Mouse (Mus musculus) midbrain, embryonic 15.5 days (tissue): Measurements from ENCODE around the gene Ttbk2. TPM values are rescaled to one million over a fixed set of nuclear protein-coding genes. Genes with fewer than 3 reads are reported as not detected.
A peak's percentile ranks its signal among the peaks of the same experiment; 100 is the strongest.

Experiments
- ATAC-seq: fragments of 200-750 bp; cut with Nextera tagmentation; replicated peaks from 2 replicates; pipeline ENCODE4 v1.8.0; 2017; ENCODE audit warnings: moderate TSS enrichment
- H3K27ac ChIP-seq: fragments of 300-500 bp; sonication (generic); 2 replicates; pipeline ENCODE4 v1.5.1; 2015; ENCODE audit warnings: mild to moderate bottlenecking, inconsistent platforms
- H3K27me3 ChIP-seq: fragments of 300-500 bp; sonication (generic); replicated peaks from 2 replicates; pipeline ENCODE4 v1.6.1; 2015; ENCODE audit warnings: inconsistent platforms
- H3K36me3 ChIP-seq: fragments of 300-500 bp; sonication (generic); replicated peaks from 2 replicates; pipeline ENCODE4 v1.6.1; 2015; ENCODE audit warnings: inconsistent platforms
- H3K4me1 ChIP-seq: fragments of 300-500 bp; sonication (generic); 2 replicates; pipeline ENCODE4 v1.6.1; 2015; ENCODE audit warnings: inconsistent platforms
- H3K4me2 ChIP-seq: fragments of 300-500 bp; sonication (generic); 2 replicates; pipeline ENCODE4 v1.6.1; 2015; ENCODE audit warnings: inconsistent platforms, mild to moderate bottlenecking, moderate library complexity
- H3K4me3 ChIP-seq: fragments of 300-500 bp; sonication (generic); 2 replicates; pipeline ENCODE4 v1.5.1; 2015; ENCODE audit warnings: mild to moderate bottlenecking, inconsistent platforms
- H3K9ac ChIP-seq: fragments of 300-500 bp; sonication (generic); 2 replicates; pipeline ENCODE4 v1.6.1; 2015; ENCODE audit warnings: mild to moderate bottlenecking, inconsistent platforms
- H3K9me3 ChIP-seq: fragments of 300-500 bp; sonication (generic); 2 replicates; pipeline ENCODE4 v1.6.1; 2016; ENCODE audit warnings: inconsistent platforms
- WGBS: fragments of 180-500 bp; shearing (Covaris S2); methylation state at CpG from one replicate; pipeline ENCODE4 v1.1.7; 2015; ENCODE audit warnings: mixed read lengths; 5-methylcytosine and 5-hydroxymethylcytosine counted together
- polyA plus RNA-seq: library from polyadenylated mRNA; unstranded; fragments of >200 nt; fragmentation: Nextera tagmentation; extraction: Ambion mirVana; gene quantifications from 2 replicates; pipeline ENCODE4 v1.2.1, GENCODE M21; 2015

Ttbk2 gene
- polyA plus RNA-seq, 1 experiment from 2014 or later: 12.3 TPM

- peak overlapping the region; percentile 79 for H3K4me2 ChIP-seq
- no peaks in the 10 kb centered on the region for H3K9me3 ChIP-seq
- peak overlapping the region; percentile 95 for H3K27ac ChIP-seq
- peaks cover 11% of the 10 kb centered on the region; the same call in 1 of the 2 replicates for H3K36me3 ChIP-seq
- 0% methylated on average over 61 of the region's 61 CpGs for WGBS
- H3K4me1 ChIP-seq: peaks cover 32% of the 10 kb centered on the region
- no peaks in the 10 kb centered on the region for H3K27me3 ChIP-seq
- H3K9ac ChIP-seq: peak overlapping the region; percentile 91
- peak; percentile 99 for ATAC-seq
- peak overlapping the region; percentile 90 for H3K4me3 ChIP-seq
Measured at GRCm38 (mm10) chr2:120731167-120731862, 119.1 kb downstream of the Ttbk2 start.

DNA sequence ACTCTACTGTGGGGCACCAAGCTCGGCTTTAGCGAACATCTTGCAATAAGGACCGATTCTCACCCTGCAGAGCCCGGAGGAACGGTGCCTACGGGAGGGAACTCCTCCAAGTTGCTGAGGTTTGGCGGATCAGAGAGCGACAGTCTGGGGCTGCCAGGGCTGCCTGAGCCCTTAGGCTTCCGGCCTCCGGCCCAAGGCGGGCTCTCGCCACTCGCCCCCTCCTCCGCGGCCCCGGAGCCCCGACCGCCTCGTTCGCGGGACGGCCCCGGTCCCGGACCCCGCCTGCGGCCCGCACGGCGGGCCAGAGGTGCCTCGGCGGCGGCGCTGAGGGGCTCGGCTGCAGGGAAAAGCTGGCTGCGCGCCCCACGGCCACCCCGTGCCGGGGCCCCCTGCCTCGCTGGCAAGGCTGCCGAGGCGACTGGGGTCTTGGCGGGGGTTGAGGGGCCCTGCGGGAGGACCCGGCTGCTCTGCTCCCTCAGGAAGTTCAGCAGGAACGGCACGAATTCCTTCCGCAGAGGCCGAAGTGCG is 119.7 kb downstream of the Ttbk2 start:
- no peaks in the 10 kb centered on the region for H3K9me3 ChIP-seq
- WGBS: under 1% methylated on average over 50 of the region's 50 CpGs
- peaks cover 32% of the 10 kb centered on the region for H3K4me1 ChIP-seq
- peak overlapping the region; percentile 95 for H3K27ac ChIP-seq
- peak overlapping the region; percentile 79 for H3K4me2 ChIP-seq
- H3K4me3 ChIP-seq: peak overlapping the region; percentile 90
- peak; percentile 54 for ATAC-seq
- peak overlapping the region; percentile 91 for H3K9ac ChIP-seq
- peaks cover 12% of the 10 kb centered on the region; the same call in 1 of the 2 replicates for H3K36me3 ChIP-seq
- no peaks in the 10 kb centered on the region for H3K27me3 ChIP-seq

DNA sequence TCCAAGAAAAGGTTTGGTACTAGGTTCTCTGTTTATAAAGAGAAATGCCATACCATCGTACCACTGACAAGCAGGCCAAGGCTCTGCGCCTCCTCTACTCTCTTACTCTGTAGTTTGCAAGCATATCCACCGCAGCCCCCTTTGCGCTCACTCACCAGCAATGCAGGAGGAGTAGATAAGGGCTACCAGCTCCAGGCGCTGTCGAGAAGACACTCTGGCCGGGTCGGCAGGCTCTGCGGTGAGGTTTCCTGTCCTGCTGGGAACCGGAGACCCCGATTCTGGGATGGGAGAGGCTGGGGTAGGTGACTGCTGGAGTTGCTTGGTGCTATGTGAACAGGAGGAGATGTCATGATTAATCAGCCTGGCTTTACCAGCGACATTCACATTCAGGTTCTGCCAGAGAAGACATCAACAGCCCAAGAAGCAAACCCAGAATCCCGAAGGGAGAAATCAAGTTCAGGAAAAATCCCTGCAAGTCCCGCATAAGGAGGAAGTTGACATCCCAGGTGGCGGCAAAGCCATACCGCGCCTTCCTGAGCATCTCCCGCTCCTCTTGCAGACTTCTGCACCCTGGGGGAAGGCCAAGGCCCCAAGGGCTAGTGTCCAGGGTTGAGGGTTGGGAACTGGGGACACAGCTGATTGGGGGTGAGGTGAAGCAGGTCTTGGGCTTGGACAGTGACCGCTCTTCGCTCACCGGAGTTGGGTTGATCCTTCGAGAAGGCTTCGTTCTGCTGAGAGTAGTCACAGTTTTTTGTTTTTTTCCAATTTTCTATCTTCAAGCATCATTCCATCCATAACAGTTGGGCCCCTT is 120.4 kb downstream of the Ttbk2 start:
- H3K9me3 ChIP-seq: no peaks in the 10 kb centered on the region
- H3K9ac ChIP-seq: peak overlapping the region; percentile 91
- ATAC-seq: no peak
- H3K27ac ChIP-seq: peak overlapping the region; percentile 95; the same call in 1 of the 2 replicates
- peak overlapping the region; percentile 79 for H3K4me2 ChIP-seq
- H3K27me3 ChIP-seq: no peaks in the 10 kb centered on the region
- H3K36me3 ChIP-seq: peaks cover 20% of the 10 kb centered on the region; the same call in 1 of the 2 replicates
- peaks cover 32% of the 10 kb centered on the region for H3K4me1 ChIP-seq
- peak overlapping the region; percentile 90 for H3K4me3 ChIP-seq
- 9% methylated on average over 23 of the region's 23 CpGs for WGBS

GRCm38 (mm10) chr2:120724176-120724575 is 126.2 kb downstream of the Ttbk2 start:
- H3K36me3 ChIP-seq: peaks cover 63% of the 10 kb centered on the region
- H3K4me2 ChIP-seq: no peak overlapping the region
- H3K27me3 ChIP-seq: no peaks in the 10 kb centered on the region
- H3K27ac ChIP-seq: no peak overlapping the region
- no peaks in the 10 kb centered on the region for H3K9me3 ChIP-seq
- WGBS: 84% methylated on average over 6 of the region's 6 CpGs
- no peak overlapping the region for H3K9ac ChIP-seq
- peaks cover 12% of the 10 kb centered on the region for H3K4me1 ChIP-seq
- no peak overlapping the region for H3K4me3 ChIP-seq
- ATAC-seq: no peak

DNA sequence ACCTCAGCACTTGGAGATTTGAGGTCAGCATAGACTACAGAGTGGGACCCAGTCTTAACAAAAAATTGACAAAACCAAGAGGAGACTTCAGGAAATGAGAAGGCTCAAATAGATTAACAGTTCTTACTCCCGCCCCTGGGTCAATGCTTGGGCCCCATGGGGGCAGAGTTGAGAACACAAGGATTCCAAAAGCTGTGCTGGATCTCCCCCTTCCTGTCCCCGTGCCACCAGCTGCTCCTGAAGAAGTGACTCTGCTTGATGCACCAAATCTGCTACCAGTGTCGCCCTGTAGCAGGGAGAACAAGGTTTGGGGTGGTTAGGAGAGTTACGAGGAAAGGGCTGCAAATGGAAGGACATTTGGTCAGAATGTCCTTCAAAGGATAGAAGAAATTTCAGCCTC is 126.8 kb downstream of the Ttbk2 start:
- WGBS: 77% methylated on average over 4 of the region's 4 CpGs
- Histone ChIP-seq H3K27me3 (no peaks in the 10 kb centered on the region), H3K4me3 (no peak overlapping the region), H3K4me2 (no peak overlapping the region), H3K9me3 (no peaks in the 10 kb centered on the region), H3K9ac (no peak overlapping the region), H3K27ac (no peak overlapping the region), H3K4me1 (peaks cover 6% of the 10 kb centered on the region), H3K36me3 (peaks cover 68% of the 10 kb centered on the region)
- ATAC-seq: no peak

- Histone ChIP-seq H3K27ac (no peak overlapping the region), H3K36me3 (peaks cover 66% of the 10 kb centered on the region), H3K4me1 (no peaks in the 10 kb centered on the region), H3K9ac (no peak overlapping the region), H3K4me2 (no peak overlapping the region), H3K4me3 (no peak overlapping the region), H3K27me3 (no peaks in the 10 kb centered on the region), H3K9me3 (no peaks in the 10 kb centered on the region)
- ATAC-seq: no peak
- WGBS: 73% methylated on average over 8 of the region's 8 CpGs
Measured at GRCm38 (mm10) chr2:120722491-120722890, 127.9 kb downstream of the Ttbk2 start.

- H3K9me3 ChIP-seq: no peaks in the 10 kb centered on the region
- WGBS: 93% methylated on average over 2 of the region's 2 CpGs
- H3K9ac ChIP-seq: no peak overlapping the region
- no peak overlapping the region for H3K4me2 ChIP-seq
- ATAC-seq: no peak
- no peak overlapping the region for H3K4me3 ChIP-seq
- H3K4me1 ChIP-seq: no peaks in the 10 kb centered on the region
- no peak overlapping the region for H3K27ac ChIP-seq
- H3K27me3 ChIP-seq: no peaks in the 10 kb centered on the region
- peaks cover 64% of the 10 kb centered on the region for H3K36me3 ChIP-seq
Measured at GRCm38 (mm10) chr2:120721911-120722310, 128.5 kb downstream of the Ttbk2 start.

GRCm38 (mm10) chr2:120720821-120721220 is 129.6 kb downstream of the Ttbk2 start:
- no peaks in the 10 kb centered on the region for H3K9me3 ChIP-seq
- WGBS: 95% methylated on average over 6 of the region's 6 CpGs
- no peak for ATAC-seq
- H3K27me3 ChIP-seq: no peaks in the 10 kb centered on the region
- H3K4me3 ChIP-seq: no peak overlapping the region
- no peaks in the 10 kb centered on the region for H3K4me1 ChIP-seq
- H3K4me2 ChIP-seq: no peak overlapping the region
- H3K36me3 ChIP-seq: peaks cover 58% of the 10 kb centered on the region
- no peak overlapping the region for H3K27ac ChIP-seq
- no peak overlapping the region for H3K9ac ChIP-seq

DNA sequence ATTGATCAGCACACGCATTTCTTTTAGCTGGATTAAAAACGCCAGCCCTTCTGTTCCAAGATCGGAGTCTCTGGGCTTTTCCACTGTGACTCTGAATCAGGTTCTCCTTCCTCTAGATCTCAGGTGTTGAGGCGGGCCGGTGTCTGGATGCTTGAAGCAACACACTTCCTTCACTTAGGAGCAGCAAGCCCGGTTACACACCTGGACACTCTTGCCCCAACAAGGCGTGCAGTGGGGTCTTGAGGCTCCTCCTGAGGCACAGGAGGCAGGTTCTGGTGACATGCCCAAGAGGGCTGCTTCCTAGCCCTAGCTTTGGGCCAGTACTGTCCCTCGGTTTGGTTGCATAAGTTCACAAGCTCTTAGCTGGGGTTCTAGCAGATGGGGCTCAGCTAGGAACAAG is 131.9 kb downstream of the Ttbk2 start:
- no peaks in the 10 kb centered on the region for H3K27me3 ChIP-seq
- no peak overlapping the region for H3K4me3 ChIP-seq
- no peak overlapping the region for H3K27ac ChIP-seq
- H3K9ac ChIP-seq: no peak overlapping the region
- H3K4me1 ChIP-seq: no peaks in the 10 kb centered on the region
- H3K36me3 ChIP-seq: peaks cover 51% of the 10 kb centered on the region
- no peak overlapping the region for H3K4me2 ChIP-seq
- 96% methylated on average over 8 of the region's 8 CpGs for WGBS
- no peaks in the 10 kb centered on the region for H3K9me3 ChIP-seq
- ATAC-seq: no peak

- Histone ChIP-seq H3K4me3 (no peak overlapping the region), H3K4me1 (no peaks in the 10 kb centered on the region), H3K27ac (no peak overlapping the region), H3K27me3 (no peaks in the 10 kb centered on the region), H3K9ac (no peak overlapping the region), H3K4me2 (no peak overlapping the region), H3K36me3 (peaks cover 12% of the 10 kb centered on the region; the same call in 1 of the 2 replicates), H3K9me3 (no peaks in the 10 kb centered on the region)
- WGBS: 96% methylated on average over 3 of the region's 3 CpGs
- ATAC-seq: no peak
Measured at GRCm38 (mm10) chr2:120713441-120713840, 137.0 kb downstream of the Ttbk2 start.

DNA sequence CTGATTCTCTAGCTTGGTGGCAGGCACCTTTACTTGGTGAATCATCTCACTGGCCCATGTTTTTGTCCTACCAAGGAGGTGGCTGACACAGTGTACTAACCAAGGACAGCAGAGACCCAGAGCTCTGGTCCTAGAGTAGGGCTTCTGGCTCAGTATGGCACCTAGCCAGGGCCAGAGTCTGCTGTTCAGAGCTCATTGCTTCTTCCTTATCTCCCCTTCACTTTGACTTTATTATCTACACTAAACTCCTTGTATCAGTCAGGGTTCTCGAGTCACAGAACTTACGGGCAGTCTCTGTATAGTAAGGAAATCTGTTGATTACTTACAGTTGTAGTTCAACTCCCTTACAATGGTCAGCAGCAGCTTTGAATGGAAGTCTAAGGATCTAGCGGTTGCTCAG is 139.5 kb downstream of the Ttbk2 start:
- no peaks in the 10 kb centered on the region for H3K4me1 ChIP-seq
- H3K27ac ChIP-seq: no peak overlapping the region
- whole genome bisulfite sequencing: 93% methylated on average over 3 of the region's 3 CpGs
- no peak overlapping the region for H3K4me2 ChIP-seq
- H3K36me3 ChIP-seq: peaks cover 12% of the 10 kb centered on the region; the same call in 1 of the 2 replicates
- no peaks in the 10 kb centered on the region for H3K9me3 ChIP-seq
- no peak overlapping the region for H3K4me3 ChIP-seq
- H3K9ac ChIP-seq: no peak overlapping the region
- H3K27me3 ChIP-seq: no peaks in the 10 kb centered on the region
- no peak for ATAC-seq

DNA sequence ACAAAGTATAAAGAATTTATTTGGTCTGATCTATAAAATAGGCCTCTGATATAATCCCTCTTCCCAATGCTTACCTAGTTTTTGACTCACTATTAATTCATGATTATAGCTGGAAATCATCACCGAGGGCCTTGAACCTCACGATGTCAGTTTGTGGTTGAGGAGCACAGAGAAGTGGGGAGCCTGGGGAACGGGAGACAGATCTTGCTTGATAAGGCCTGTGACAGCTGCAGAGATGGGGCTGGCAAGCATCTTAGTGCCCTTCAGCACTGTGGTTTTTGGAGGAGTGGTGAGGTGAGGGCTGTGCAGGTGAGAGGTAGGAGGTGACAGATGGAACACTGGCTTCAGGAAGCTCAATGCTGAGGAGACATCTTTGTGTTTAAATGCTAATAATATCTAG is 140.2 kb downstream of the Ttbk2 start:
- H3K9me3 ChIP-seq: no peaks in the 10 kb centered on the region
- no peaks in the 10 kb centered on the region for H3K4me1 ChIP-seq
- 90% methylated on average over 3 of the region's 3 CpGs for WGBS
- H3K4me2 ChIP-seq: no peak overlapping the region
- no peak for ATAC-seq
- peaks cover 12% of the 10 kb centered on the region; the same call in 1 of the 2 replicates for H3K36me3 ChIP-seq
- no peak overlapping the region for H3K9ac ChIP-seq
- no peak overlapping the region for H3K4me3 ChIP-seq
- H3K27ac ChIP-seq: no peak overlapping the region
- no peaks in the 10 kb centered on the region for H3K27me3 ChIP-seq
